Mouse (Mus musculus) liver, postnatal 0 days (tissue): ENCODE measurements around the gene Dop1b. TPM values are rescaled to one million over a fixed set of nuclear protein-coding genes. Genes with fewer than 3 reads are reported as not detected.
A peak's percentile ranks its signal among the peaks of the same experiment; 100 is the strongest.
"Not testable (repeated sequence)": the region's sequence is repeated elsewhere in the genome, so short reads cannot be mapped to it uniquely, and the experiment has no call there.

Experiments
- ATAC-seq: fragments of 200-750 bp; cut with Nextera tagmentation; 2 replicates; pipeline ENCODE4 v1.8.0; 2017; ENCODE audit warnings: mild to moderate bottlenecking, moderate library complexity
- DNase-seq: peaks from one replicate; pipeline ENCODE4 v3.0.0-alpha.2; 2016
- H3K27ac ChIP-seq: fragments of 300-500 bp; sonication (generic); 2 replicates; pipeline ENCODE4 v1.5.1; 2014; ENCODE audit warnings: antibody characterized with exemption, moderate library complexity, mild to moderate bottlenecking, low read depth
- H3K27me3 ChIP-seq: fragments of 300-500 bp; sonication (generic); 2 replicates; pipeline ENCODE4 v1.6.1; 2014; ENCODE audit warnings: low read length, control low read depth, mixed read lengths; ENCODE audit not compliant: insufficient read depth
- H3K36me3 ChIP-seq: fragments of 300-500 bp; sonication (generic); replicated peaks from 2 replicates; pipeline ENCODE4 v1.6.1; 2014; ENCODE audit warnings: mild to moderate bottlenecking, control low read depth, low read length, moderate library complexity, mixed read lengths; ENCODE audit not compliant: insufficient read depth
- H3K4me1 ChIP-seq: fragments of 300-500 bp; sonication (generic); 2 replicates; pipeline ENCODE4 v1.6.1; 2014; ENCODE audit warnings: antibody characterized with exemption, mild to moderate bottlenecking, control low read depth; ENCODE audit not compliant: insufficient read depth
- H3K4me2 ChIP-seq: fragments of 300-500 bp; sonication (generic); 2 replicates; pipeline ENCODE4 v1.6.1; 2014; ENCODE audit warnings: low read depth, mild to moderate bottlenecking, low read length, moderate library complexity, mixed read lengths
- H3K4me3 ChIP-seq: fragments of 300-500 bp; sonication (generic); 2 replicates; pipeline ENCODE4 v1.5.1; 2014; ENCODE audit warnings: low read depth, low read length
- H3K9ac ChIP-seq: fragments of 300-500 bp; sonication (generic); replicated peaks from 2 replicates; pipeline ENCODE4 v1.6.1; 2014; ENCODE audit warnings: mild to moderate bottlenecking, moderate library complexity
- H3K9me3 ChIP-seq: fragments of 300-500 bp; sonication (generic); 2 replicates; pipeline ENCODE4 v1.6.1; 2016; ENCODE audit warnings: mild to moderate bottlenecking, control low read depth, low read length, mixed read lengths
- CTCF ChIP-seq: sonication (generic); IDR thresholded peaks from 2 replicates; pipeline ENCODE4 v1.5.1; 2016; ENCODE audit warnings: antibody characterized with exemption, low read depth
- EP300 ChIP-seq: IDR thresholded peaks from 2 replicates; pipeline ENCODE4 v1.6.1; 2016; ENCODE audit warnings: antibody characterized with exemption, low read depth, mild to moderate bottlenecking
- WGBS: fragments of 180-500 bp; shearing (Covaris S2); extraction: QIAGEN DNeasy Blood & Tissue Kit; methylation state at CpG from one replicate; pipeline ENCODE4 v1.1.7; 2014; ENCODE audit not compliant: insufficient replicate concordance; 5-methylcytosine and 5-hydroxymethylcytosine counted together
- polyA plus RNA-seq: library from polyadenylated mRNA; unstranded; fragments of >200 nt; fragmentation: Nextera tagmentation; extraction: Ambion mirVana; gene quantifications from 2 replicates; pipeline ENCODE4 v1.2.1, GENCODE M21; 2015

The Dop1b gene
- polyA plus RNA-seq, result 6.2 and 6.4 TPM in 2 replicates

DNA sequence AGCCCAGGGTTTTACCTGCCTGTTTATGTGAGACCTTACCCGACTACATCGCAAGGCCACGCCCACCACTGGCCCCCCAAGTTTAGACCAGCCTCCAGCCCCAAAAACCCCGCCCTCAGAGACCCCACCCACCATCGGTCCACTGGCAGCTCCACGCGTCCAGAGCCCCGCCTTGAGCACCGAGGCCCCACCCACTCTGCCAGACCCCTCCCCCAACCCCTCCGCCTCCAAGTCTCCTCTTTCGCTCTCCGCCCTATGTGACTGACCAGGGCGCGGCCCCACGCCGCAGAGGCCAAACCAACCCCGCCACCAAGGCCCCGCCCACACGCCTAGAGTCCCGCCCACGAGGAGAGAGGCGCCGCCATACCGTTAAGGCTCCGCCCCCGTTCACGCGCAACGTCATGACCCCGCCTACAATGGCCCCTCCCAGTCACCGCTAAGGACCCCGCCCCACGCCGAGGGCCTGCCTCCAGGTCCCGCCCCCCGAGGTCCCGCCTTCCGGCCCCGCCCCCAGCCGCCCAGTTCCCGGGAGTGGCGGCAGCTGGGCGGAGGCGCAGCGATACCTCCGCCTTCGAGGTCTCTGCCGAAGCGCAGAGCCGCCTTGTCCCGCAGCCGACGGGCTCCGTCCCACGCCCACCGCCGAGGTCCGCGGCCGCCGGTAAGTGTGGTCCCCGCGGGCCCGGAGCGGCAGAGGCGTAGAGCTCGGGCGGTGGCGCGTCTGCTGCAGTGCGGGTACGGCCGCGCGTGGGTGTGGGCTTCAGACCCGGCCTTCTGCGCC lies at the start of gene Dop1b:
Gene Dop1b (plus strand): TSS at position 494 of the 778 bp plus-strand sequence.
- DNase-seq (peak; percentile 100), ATAC-seq (peak; percentile 91)
- Histone ChIP-seq H3K36me3 (peaks cover 3% of the 10 kb centered on the region), H3K4me1 (peaks cover 32% of the 10 kb centered on the region), H3K4me2 (peak within 1 kb of the TSS; percentile 99), H3K27ac (peak within 1 kb of the TSS; percentile 92), H3K27me3 (no peaks in the 10 kb centered on the region), H3K4me3 (peak within 1 kb of the TSS; percentile 95), H3K9ac (peak within 1 kb of the TSS; percentile 97), H3K9me3 (no peaks in the 10 kb centered on the region)
- TF ChIP-seq CTCF, result no peak
- TF ChIP-seq EP300, result no peak; the same call in 1 of the 2 replicates
- under 1% methylated on average over 62 of the region's 77 CpGs for WGBS

DNA sequence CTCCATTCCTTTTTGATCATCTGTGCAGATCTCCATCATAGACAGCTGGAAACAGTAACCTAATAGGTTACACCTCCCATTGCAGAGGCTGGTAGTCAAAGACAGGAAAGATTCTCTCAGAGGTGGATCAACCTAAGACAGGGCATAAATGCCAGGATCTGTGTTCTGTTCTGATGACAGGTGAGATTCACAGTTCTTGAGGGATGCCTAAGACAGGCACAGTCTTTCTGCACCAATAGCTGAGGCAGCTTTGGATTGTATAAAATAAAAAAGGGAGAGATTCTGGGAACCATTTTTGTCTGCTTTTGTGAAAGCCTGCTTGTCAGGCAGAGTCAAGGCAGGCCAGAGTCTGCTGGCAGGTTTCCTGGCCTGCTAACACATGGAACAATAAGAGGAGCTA lies 43.7 kb upstream of the Dop1b start:
- no peak overlapping the region for H3K4me2 ChIP-seq
- peaks cover 2% of the 10 kb centered on the region; the same call in 1 of the 2 replicates for H3K9me3 ChIP-seq
- no peaks in the 10 kb centered on the region for H3K27me3 ChIP-seq
- TF ChIP-seq EP300 (no peak), CTCF (no peak)
- no peaks in the 10 kb centered on the region for H3K4me1 ChIP-seq
- no peak overlapping the region for H3K4me3 ChIP-seq
- no peak for ATAC-seq
- H3K36me3 ChIP-seq, result no peaks in the 10 kb centered on the region
- no peak for DNase-seq
- H3K9ac ChIP-seq, result no peak overlapping the region
- H3K27ac ChIP-seq, result no peak overlapping the region

DNA sequence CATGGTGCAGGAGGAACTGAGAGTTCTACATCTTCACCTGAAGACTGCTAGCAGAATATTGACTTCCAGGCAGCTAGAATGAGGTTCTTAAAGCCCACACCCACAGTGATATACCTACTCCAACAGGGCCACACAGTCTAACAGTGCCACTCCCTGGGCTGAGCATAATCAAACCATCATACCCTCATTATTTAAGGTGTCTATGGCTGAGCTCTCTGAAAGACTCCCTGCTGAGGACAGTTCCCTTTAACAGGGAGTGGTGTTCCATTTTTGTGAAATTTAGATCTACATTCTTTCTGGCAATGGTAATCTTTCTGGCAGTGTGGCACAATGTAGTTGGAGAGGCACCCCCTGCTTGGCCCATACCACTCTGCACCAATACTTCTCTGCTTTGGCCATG lies 42.2 kb upstream of the Dop1b start:
- no peak overlapping the region for H3K9ac ChIP-seq
- no peak overlapping the region for H3K27ac ChIP-seq
- H3K27me3 ChIP-seq, result no peaks in the 10 kb centered on the region
- TF ChIP-seq CTCF (no peak), EP300 (no peak)
- H3K36me3 ChIP-seq, result no peaks in the 10 kb centered on the region
- DNase-seq (no peak), ATAC-seq (no peak)
- no peak overlapping the region for H3K4me2 ChIP-seq
- peaks cover 2% of the 10 kb centered on the region; the same call in 1 of the 2 replicates for H3K9me3 ChIP-seq
- H3K4me3 ChIP-seq, result no peak overlapping the region
- H3K4me1 ChIP-seq, result no peaks in the 10 kb centered on the region

DNA sequence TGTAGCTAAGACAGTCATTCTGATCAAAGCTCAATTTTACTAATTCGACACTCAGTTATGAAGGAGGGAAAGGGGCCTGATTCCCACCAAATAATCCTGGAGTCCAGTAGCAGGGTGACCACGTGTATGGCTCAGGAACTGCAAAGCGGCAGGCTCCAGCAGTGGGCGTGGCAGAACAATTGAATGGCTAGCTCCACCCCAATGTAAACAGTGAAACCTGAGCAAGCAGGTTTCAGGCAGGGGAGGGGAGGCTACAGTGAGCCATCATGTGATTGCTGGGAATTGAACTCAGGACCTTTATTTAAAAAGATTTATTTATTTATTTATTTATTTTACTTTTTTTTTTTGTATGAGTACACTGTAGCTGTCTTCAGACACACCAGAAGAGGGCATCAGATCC lies 41.2 kb upstream of the Dop1b start:
- not testable (repeated sequence) for H3K9ac ChIP-seq, H3K27me3 ChIP-seq, H3K36me3 ChIP-seq, H3K9me3 ChIP-seq, H3K4me3 ChIP-seq, DNase-seq, H3K27ac ChIP-seq, H3K4me1 ChIP-seq, H3K4me2 ChIP-seq, ATAC-seq
- 49% methylated on average over 4 of the region's 4 CpGs for WGBS

DNA sequence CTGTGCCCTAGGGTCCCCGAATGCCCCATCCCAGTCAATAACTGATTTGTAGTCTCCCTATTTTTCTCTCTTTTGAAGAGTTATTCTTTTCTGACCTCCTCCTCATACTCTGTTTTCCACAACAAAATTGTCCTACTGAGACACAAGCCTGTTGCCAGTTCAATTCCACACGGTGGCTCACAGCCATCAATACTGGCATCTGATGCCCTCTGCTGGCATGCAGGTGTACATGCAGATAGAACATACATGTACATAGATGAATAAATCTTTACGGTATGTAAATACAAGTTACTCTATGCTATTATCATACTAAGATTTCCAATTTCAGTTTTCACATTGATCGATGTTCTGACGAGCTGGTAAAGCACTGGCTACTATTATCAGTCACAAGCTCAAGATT lies 40.6 kb upstream of the Dop1b start:
- peaks cover 2% of the 10 kb centered on the region; the same call in 1 of the 2 replicates for H3K9me3 ChIP-seq
- DNase-seq (no peak), ATAC-seq (no peak)
- no peaks in the 10 kb centered on the region for H3K27me3 ChIP-seq
- H3K4me1 ChIP-seq, result no peaks in the 10 kb centered on the region
- 79% methylated on average over 5 of the region's 5 CpGs for WGBS
- H3K4me3 ChIP-seq, result no peak overlapping the region
- no peak overlapping the region for H3K4me2 ChIP-seq
- H3K36me3 ChIP-seq, result no peaks in the 10 kb centered on the region
- no peak overlapping the region for H3K27ac ChIP-seq
- no peak overlapping the region for H3K9ac ChIP-seq
- TF ChIP-seq CTCF, result peak; percentile 57
- TF ChIP-seq EP300, result no peak

DNA sequence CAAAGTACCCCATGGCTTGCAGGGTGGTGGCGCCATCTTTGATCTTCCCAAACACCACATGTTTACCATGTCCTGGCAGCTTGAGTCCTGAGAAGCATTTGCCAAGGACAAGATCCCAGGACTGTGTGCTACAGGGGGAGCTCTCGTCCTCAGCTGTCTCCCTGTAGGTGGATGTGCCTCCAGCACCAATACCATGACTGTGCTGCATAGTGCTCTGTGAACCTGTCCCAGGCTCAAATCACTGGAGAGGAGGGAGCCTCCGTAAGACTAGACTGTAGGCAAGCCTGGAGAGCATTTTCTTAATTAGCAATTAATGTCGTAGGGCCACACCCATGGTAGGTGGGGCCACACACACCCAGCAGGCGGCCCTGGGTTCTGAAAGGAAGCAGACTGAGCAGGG lies 35.3 kb upstream of the Dop1b start:
- 72% methylated on average over 5 of the region's 5 CpGs for WGBS
- DNase-seq (no peak), ATAC-seq (no peak)
- no peak overlapping the region for H3K27ac ChIP-seq
- H3K4me2 ChIP-seq, result no peak overlapping the region
- H3K9ac ChIP-seq, result no peak overlapping the region
- TF ChIP-seq EP300 (no peak), CTCF (no peak)
- H3K36me3 ChIP-seq, result no peaks in the 10 kb centered on the region
- no peak overlapping the region for H3K4me3 ChIP-seq
- peaks cover 7% of the 10 kb centered on the region for H3K27me3 ChIP-seq
- H3K9me3 ChIP-seq, result no peaks in the 10 kb centered on the region
- H3K4me1 ChIP-seq, result no peaks in the 10 kb centered on the region

DNA sequence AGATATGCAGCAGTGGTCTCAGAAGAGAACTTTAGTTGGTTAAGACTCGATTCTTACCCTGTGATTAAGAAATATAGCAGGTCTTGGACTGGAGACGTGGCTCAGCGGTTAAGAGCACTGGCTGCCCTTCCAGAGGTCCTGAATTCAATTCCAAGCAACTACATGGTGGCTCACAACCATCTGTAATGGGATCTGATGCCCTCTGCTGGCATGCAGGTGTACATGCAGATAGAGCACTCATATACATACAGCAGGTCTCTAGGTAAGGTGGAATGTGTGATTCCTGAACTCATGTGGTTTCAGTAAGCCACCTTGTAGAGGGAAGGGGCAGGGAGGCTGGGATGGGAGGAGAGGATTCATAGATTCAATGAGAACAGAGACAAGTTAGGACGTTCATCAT lies 33.5 kb upstream of the Dop1b start:
- ATAC-seq, result no peak
- TF ChIP-seq CTCF (peak; percentile 44), EP300 (no peak)
- Histone ChIP-seq H3K4me3 (no peak overlapping the region), H3K9ac (no peak overlapping the region), H3K4me1 (peaks cover 6% of the 10 kb centered on the region), H3K36me3 (no peaks in the 10 kb centered on the region), H3K27me3 (peaks cover 26% of the 10 kb centered on the region), H3K27ac (no peak overlapping the region), H3K9me3 (no peaks in the 10 kb centered on the region), H3K4me2 (no peak overlapping the region)
- 73% methylated on average over 4 of the region's 4 CpGs for WGBS
- DNase-seq, result no peak
